Mouse (Mus musculus): Measurements from ENCODE around the gene Syndig1l. TPM values are rescaled to one million over a fixed set of nuclear protein-coding genes. Genes with fewer than 3 reads are reported as not detected.

The Syndig1l gene
- polyA plus RNA-seq (2012; rRNA removed), result 0.47 and 0.69 TPM in 2 replicates

DNA sequence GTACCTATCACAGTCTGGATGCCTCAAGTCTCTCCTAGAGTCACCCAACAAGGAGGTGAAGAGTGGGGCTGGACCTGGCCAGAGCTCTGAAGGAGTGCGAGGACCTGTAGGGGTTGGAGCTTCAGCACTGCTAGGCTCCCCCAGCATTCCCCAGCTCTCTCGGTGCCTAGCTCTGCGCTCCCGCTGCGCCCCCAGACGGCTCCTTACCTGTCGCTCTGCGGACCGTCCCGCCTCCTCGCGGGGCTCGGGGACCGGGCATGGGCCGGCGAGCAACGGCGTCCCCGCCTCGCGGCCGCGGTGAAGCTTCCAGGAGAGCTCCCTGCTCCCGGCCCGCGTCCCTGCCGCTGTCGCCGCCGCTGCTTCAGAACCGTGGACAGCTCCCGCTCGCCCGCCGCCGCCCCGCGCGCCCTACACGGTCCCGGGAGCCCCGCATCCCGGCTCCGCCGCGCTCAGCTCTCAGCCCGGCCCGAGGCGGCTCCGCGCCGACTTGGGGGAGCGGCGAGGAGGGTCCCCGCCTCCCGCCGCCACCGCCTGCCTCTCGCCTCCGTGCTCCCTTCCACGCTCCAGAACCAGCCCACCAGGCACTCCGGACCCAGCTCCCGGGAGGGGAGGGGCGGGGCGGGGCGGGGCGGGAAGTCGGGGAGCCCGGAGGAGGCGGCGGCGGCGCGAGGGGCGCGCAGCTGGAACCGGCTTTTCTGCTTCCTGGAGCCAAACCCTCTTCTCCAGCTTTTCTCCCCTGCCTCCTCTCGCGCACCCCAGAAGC, at the start of gene Syndig1l:
Gene Syndig1l (minus strand): TSS at position 513 of the 763 bp plus-strand sequence.
- H3K4me3 ChIP-seq (ENCODE audit: control insufficient read depth, insufficient read depth, low read length), result peak within 1 kb of the TSS; percentile 39
- 0 out of 2 replicates have a peak, but pooled peaks cover 2% of the 10 kb centered on the region for H3K4me1 ChIP-seq (replicated peaks; ENCODE audit: control insufficient read depth, insufficient read depth, low read length)
- H3K27me3 ChIP-seq (ENCODE audit: control insufficient read depth, insufficient read depth, low read length), result no peaks in the 10 kb centered on the region; the same call in 1 of the 2 replicates
- H3K36me3 ChIP-seq (ENCODE audit: control insufficient read depth, insufficient read depth, low read length), result no peaks in the 10 kb centered on the region
- WGBS, result 2% methylated on average over 78 of the region's 79 CpGs
- TF ChIP-seq POLR2A (IDR thresholded peaks at IDR 0.05; ENCODE audit: control insufficient read depth, extremely low read depth, insufficient read depth, low read length, poor library complexity) (no peak), CTCF (IDR thresholded peaks at IDR 0.05; ENCODE audit: borderline replicate concordance, control insufficient read depth, extremely low read depth, insufficient read depth, low read length, poor library complexity) (0 out of 2 replicates have a peak, but pooled peaks have one; percentile 13)
- peak; percentile 77 for DNase-seq
- H3K27ac ChIP-seq (ENCODE audit: control insufficient read depth, insufficient read depth, low read length), result no peak within 1 kb of the TSS

DNA sequence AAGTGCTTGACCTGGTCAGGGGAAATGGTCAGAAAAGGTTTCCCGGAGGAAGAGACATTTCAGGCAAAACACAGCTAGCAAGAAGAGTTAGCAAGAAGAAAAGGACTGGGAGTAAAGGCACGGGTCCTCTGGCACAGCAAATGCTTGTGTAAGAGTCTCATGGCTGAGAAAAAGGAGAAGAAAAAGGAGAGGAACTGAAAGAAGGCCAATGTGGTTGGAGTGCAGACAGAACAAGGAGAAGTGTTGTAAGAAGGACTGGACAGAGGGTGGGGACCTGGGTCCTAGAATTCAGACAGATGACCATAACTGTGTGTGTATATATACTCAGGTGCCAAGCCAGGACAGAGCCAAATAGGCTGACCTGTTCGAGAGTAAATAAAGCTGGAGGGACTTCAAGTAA, 49.5 kb upstream of the Syndig1l start:
- WGBS, result 58% methylated on average over 3 of the region's 3 CpGs
- DNase-seq, result no peak
- no peaks in the 10 kb centered on the region for H3K27me3 ChIP-seq (ENCODE audit: control insufficient read depth, insufficient read depth, low read length)
- no peaks in the 10 kb centered on the region for H3K36me3 ChIP-seq (ENCODE audit: control insufficient read depth, insufficient read depth, low read length)
- H3K4me3 ChIP-seq (ENCODE audit: control insufficient read depth, insufficient read depth, low read length), result no peak overlapping the region
- no peak for TF ChIP-seq POLR2A (IDR thresholded peaks at IDR 0.05; ENCODE audit: control insufficient read depth, extremely low read depth, insufficient read depth, low read length, poor library complexity)
- TF ChIP-seq CTCF (IDR thresholded peaks at IDR 0.05; ENCODE audit: borderline replicate concordance, control insufficient read depth, extremely low read depth, insufficient read depth, low read length, poor library complexity), result no peak
- peaks cover 35% of the 10 kb centered on the region for H3K4me1 ChIP-seq (replicated peaks; ENCODE audit: control insufficient read depth, insufficient read depth, low read length)
- H3K27ac ChIP-seq (ENCODE audit: control insufficient read depth, insufficient read depth, low read length), result no peak overlapping the region

- no peak overlapping the region for H3K4me3 ChIP-seq (ENCODE audit: control insufficient read depth, insufficient read depth, low read length)
- H3K27me3 ChIP-seq (ENCODE audit: control insufficient read depth, insufficient read depth, low read length), result no peaks in the 10 kb centered on the region
- H3K4me1 ChIP-seq (replicated peaks; ENCODE audit: control insufficient read depth, insufficient read depth, low read length), result peaks cover 19% of the 10 kb centered on the region
- H3K36me3 ChIP-seq (ENCODE audit: control insufficient read depth, insufficient read depth, low read length), result no peaks in the 10 kb centered on the region
- WGBS, result 94% methylated on average over 4 of the region's 4 CpGs
- H3K27ac ChIP-seq (ENCODE audit: control insufficient read depth, insufficient read depth, low read length), result no peak overlapping the region
- DNase-seq, result no peak
- no peak for TF ChIP-seq CTCF (IDR thresholded peaks at IDR 0.05; ENCODE audit: borderline replicate concordance, control insufficient read depth, extremely low read depth, insufficient read depth, low read length, poor library complexity)
- TF ChIP-seq POLR2A (IDR thresholded peaks at IDR 0.05; ENCODE audit: control insufficient read depth, extremely low read depth, insufficient read depth, low read length, poor library complexity), result no peak
Observed at GRCm38 (mm10) chr12:84745700-84746099, 47.1 kb upstream of the Syndig1l start.

DNA sequence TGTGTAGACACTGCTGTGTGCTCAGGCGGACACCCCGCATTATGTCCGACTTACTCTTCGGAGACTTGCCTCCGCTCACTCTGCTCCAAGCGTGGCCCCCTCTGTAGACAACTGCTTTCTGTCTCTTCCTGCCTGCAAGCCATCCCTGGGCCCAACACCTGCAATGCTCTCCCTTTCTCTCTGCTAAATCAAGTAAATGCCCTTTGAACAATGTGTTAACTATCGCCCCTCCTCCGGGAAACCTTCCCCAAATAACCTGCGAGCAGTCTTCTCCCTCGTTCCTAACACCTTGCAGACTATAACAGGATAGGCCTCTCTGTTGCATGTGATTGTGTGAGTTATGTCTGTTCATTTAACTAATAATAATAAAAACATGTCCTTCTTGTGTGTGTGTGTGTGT, 44.9 kb upstream of the Syndig1l start:
- TF ChIP-seq CTCF (IDR thresholded peaks at IDR 0.05; ENCODE audit: borderline replicate concordance, control insufficient read depth, extremely low read depth, insufficient read depth, low read length, poor library complexity), result no peak
- TF ChIP-seq POLR2A (IDR thresholded peaks at IDR 0.05; ENCODE audit: control insufficient read depth, extremely low read depth, insufficient read depth, low read length, poor library complexity), result no peak
- Histone ChIP-seq H3K27ac (ENCODE audit: control insufficient read depth, insufficient read depth, low read length) (peak overlapping the region; percentile 21; the same call in 1 of the 2 replicates), H3K36me3 (ENCODE audit: control insufficient read depth, insufficient read depth, low read length) (no peaks in the 10 kb centered on the region), H3K27me3 (ENCODE audit: control insufficient read depth, insufficient read depth, low read length) (no peaks in the 10 kb centered on the region), H3K4me3 (ENCODE audit: control insufficient read depth, insufficient read depth, low read length) (peak overlapping the region; percentile 24; the same call in 1 of the 2 replicates), H3K4me1 (replicated peaks; ENCODE audit: control insufficient read depth, insufficient read depth, low read length) (peaks cover 15% of the 10 kb centered on the region)
- no peak for DNase-seq
- 20% methylated on average over 10 of the region's 10 CpGs for WGBS

DNA sequence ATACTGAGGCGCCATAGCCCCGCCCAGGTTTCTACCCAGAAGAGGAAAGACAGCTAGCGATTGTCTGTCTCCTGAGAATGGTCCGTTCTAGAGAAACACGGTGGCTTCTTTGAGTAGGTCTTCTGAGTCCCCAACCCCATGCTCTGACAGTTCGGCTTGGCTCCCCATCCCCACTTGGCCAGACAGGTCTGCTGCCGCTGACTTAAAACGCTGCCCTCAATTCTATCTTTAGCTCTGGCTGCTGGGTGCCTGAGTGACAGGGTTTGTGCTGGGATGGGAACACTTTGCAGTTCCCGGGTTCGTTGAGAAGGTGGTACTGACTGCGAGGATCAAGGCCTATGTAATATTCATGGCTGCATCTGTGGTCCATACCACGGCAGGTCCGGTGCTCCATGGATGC, 34.7 kb upstream of the Syndig1l start:
- no peak overlapping the region for H3K4me3 ChIP-seq (ENCODE audit: control insufficient read depth, insufficient read depth, low read length)
- H3K27ac ChIP-seq (ENCODE audit: control insufficient read depth, insufficient read depth, low read length), result no peak overlapping the region
- DNase-seq, result no peak
- H3K36me3 ChIP-seq (ENCODE audit: control insufficient read depth, insufficient read depth, low read length), result no peaks in the 10 kb centered on the region
- WGBS, result 78% methylated on average over 13 of the region's 13 CpGs
- TF ChIP-seq POLR2A (IDR thresholded peaks at IDR 0.05; ENCODE audit: control insufficient read depth, extremely low read depth, insufficient read depth, low read length, poor library complexity) (no peak), CTCF (IDR thresholded peaks at IDR 0.05; ENCODE audit: borderline replicate concordance, control insufficient read depth, extremely low read depth, insufficient read depth, low read length, poor library complexity) (no peak)
- H3K4me1 ChIP-seq (replicated peaks; ENCODE audit: control insufficient read depth, insufficient read depth, low read length), result no peaks in the 10 kb centered on the region
- no peaks in the 10 kb centered on the region for H3K27me3 ChIP-seq (ENCODE audit: control insufficient read depth, insufficient read depth, low read length)

DNA sequence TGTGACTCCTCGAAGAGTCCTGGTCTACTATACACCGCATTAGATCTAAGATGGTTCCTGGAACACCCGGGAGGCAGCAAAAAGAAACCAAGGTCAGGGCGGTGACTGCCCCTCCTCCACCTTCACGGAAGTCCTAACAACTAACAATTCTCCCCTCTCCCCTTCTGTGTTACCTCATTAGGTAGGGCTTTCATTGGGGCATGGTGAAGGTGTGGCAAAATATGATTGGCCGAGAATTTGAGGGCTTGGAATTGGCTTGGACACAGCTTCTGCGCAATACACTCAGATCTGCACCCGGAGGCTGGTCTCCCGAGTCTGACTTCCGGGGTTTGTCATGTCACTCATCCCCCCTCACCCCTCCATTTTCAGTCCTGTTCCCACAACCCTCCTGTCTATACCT, 29.8 kb upstream of the Syndig1l start:
- TF ChIP-seq POLR2A (IDR thresholded peaks at IDR 0.05; ENCODE audit: control insufficient read depth, extremely low read depth, insufficient read depth, low read length, poor library complexity) (no peak), CTCF (IDR thresholded peaks at IDR 0.05; ENCODE audit: borderline replicate concordance, control insufficient read depth, extremely low read depth, insufficient read depth, low read length, poor library complexity) (no peak)
- no peak for DNase-seq
- Histone ChIP-seq H3K27me3 (ENCODE audit: control insufficient read depth, insufficient read depth, low read length) (no peaks in the 10 kb centered on the region), H3K27ac (ENCODE audit: control insufficient read depth, insufficient read depth, low read length) (no peak overlapping the region), H3K4me1 (replicated peaks; ENCODE audit: control insufficient read depth, insufficient read depth, low read length) (no peaks in the 10 kb centered on the region), H3K36me3 (ENCODE audit: control insufficient read depth, insufficient read depth, low read length) (no peaks in the 10 kb centered on the region), H3K4me3 (ENCODE audit: control insufficient read depth, insufficient read depth, low read length) (no peak overlapping the region)
- 95% methylated on average over 10 of the region's 10 CpGs for WGBS

All from thymus, adult 2 months (tissue).